Mouse (Mus musculus) midbrain, embryonic 11.5 days (tissue): Measurements from ENCODE around the gene Sf3a3. TPM values are rescaled to one million over a fixed set of nuclear protein-coding genes. Genes with fewer than 3 reads are reported as not detected.
"Not testable (repeated sequence)": the region's sequence is repeated elsewhere in the genome, so short reads cannot be mapped to it uniquely, and the experiment has no call there.

Experiments
- ATAC-seq: fragments of 200-750 bp; cut with Nextera tagmentation; 2 replicates; pipeline ENCODE4 v1.8.0; 2017; ENCODE audit warnings: moderate TSS enrichment, moderate library complexity; ENCODE audit not compliant: low FRiP score
- DNase-seq: peaks from one replicate; pipeline ENCODE4 v3.0.0; 2015; ENCODE audit warnings: low spot score; ENCODE audit errors: missing footprints
- H3K27ac ChIP-seq: fragments of 300-500 bp; sonication (generic); 2 replicates; pipeline ENCODE4 v1.5.1; 2014; ENCODE audit warnings: low read depth, low read length
- H3K27me3 ChIP-seq: fragments of 300-500 bp; sonication (generic); 2 replicates; pipeline ENCODE4 v1.6.1; 2014; ENCODE audit warnings: mild to moderate bottlenecking, low read length, moderate library complexity, mixed read lengths; ENCODE audit not compliant: control insufficient read depth, insufficient read depth
- H3K36me3 ChIP-seq: fragments of 300-500 bp; sonication (generic); 2 replicates; pipeline ENCODE4 v1.6.1; 2014; ENCODE audit warnings: mild to moderate bottlenecking, low read length, moderate library complexity, mixed read lengths; ENCODE audit not compliant: control insufficient read depth, insufficient read depth
- H3K4me1 ChIP-seq: fragments of 300-500 bp; sonication (generic); 2 replicates; pipeline ENCODE4 v1.6.1; 2014; ENCODE audit warnings: low read length; ENCODE audit not compliant: control insufficient read depth, insufficient read depth
- H3K4me2 ChIP-seq: fragments of 300-500 bp; sonication (generic); 2 replicates; pipeline ENCODE4 v1.6.1; 2014; ENCODE audit warnings: mild to moderate bottlenecking, moderate library complexity
- H3K4me3 ChIP-seq: fragments of 300-500 bp; sonication (generic); 2 replicates; pipeline ENCODE4 v1.5.1; 2014; ENCODE audit warnings: low read depth, low read length
- H3K9ac ChIP-seq: fragments of 300-500 bp; sonication (generic); 2 replicates; pipeline ENCODE4 v1.6.1; 2014; ENCODE audit warnings: low read length
- H3K9me3 ChIP-seq: fragments of 300-500 bp; sonication (generic); 2 replicates; pipeline ENCODE4 v1.6.1; 2016; ENCODE audit warnings: low read length; ENCODE audit not compliant: control insufficient read depth
- WGBS: fragments of 180-500 bp; shearing (Covaris S2); extraction: QIAGEN DNeasy Blood & Tissue Kit; methylation state at CpG from one replicate; pipeline ENCODE4 v1.1.7; 2014; 5-methylcytosine and 5-hydroxymethylcytosine counted together
- polyA plus RNA-seq: library from polyadenylated mRNA; unstranded; fragments of >200 nt; fragmentation: Nextera tagmentation; extraction: Ambion mirVana; gene quantifications from 2 replicates; pipeline ENCODE4 v1.2.1, GENCODE M21; 2014

The Sf3a3 gene
- polyA plus RNA-seq, 1 experiment from 2014 or later: 221 TPM

GRCm38 (mm10) chr4:124704797-124705474, 9.6 kb upstream of the Sf3a3 start:
- Histone ChIP-seq H3K4me2 (peak overlapping the region; percentile 29), H3K9me3 (no peaks in the 10 kb centered on the region), H3K4me3 (no peak overlapping the region), H3K36me3 (no peaks in the 10 kb centered on the region), H3K9ac (peak overlapping the region; percentile 42), H3K4me1 (peaks cover 55% of the 10 kb centered on the region), H3K27ac (peak overlapping the region; percentile 65), H3K27me3 (peaks cover 2% of the 10 kb centered on the region)
- no peak for ATAC-seq
- WGBS: 20% methylated on average over 11 of the region's 11 CpGs
- DNase-seq: peak; percentile 87

- Histone ChIP-seq H3K9me3 (no peaks in the 10 kb centered on the region), H3K36me3 (no peaks in the 10 kb centered on the region), H3K4me1 (peaks cover 55% of the 10 kb centered on the region), H3K4me2 (no peak overlapping the region), H3K4me3 (no peak overlapping the region), H3K9ac (no peak overlapping the region), H3K27me3 (peaks cover 2% of the 10 kb centered on the region; the same call in 1 of the 2 replicates), H3K27ac (no peak overlapping the region)
- no peak for DNase-seq
- WGBS: 89% methylated on average over 23 of the region's 23 CpGs
- no peak for ATAC-seq
These were observed 8.8 kb upstream of the Sf3a3 start for GRCm38 (mm10) chr4:124705661-124706269.

DNA sequence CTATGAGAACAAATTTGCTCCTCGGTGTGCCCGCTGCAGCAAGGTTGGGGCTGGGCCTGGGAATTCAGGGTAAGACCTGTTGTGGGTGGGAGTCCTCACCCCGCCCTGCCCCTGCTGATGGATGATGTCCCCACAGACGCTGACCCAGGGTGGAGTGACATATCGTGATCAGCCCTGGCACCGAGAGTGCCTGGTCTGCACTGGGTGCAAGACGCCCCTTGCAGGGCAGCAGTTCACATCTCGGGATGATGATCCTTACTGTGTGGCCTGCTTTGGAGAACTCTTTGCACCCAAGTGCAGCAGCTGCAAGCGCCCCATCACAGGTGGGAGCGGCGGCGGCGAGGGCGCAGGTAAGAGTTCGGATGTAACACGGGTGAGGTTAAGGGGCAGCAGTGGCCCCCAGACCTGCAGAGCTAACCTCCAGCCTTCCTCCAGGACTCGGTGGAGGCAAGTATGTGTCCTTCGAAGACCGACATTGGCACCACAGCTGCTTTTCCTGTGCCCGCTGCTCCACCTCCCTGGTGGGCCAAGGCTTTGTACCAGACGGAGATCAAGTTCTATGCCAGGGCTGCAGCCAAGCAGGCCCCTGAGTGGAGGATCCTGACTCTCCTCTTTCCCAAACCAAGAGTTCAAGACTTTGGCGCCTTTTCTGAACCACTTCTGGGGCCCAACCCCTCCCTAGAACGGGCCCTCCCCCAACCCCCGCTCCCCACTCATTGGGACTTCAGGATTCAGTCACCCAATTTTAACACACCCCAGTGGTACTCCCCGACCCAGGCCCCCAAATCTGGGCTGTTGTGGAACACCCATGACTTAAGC, 7.0 kb upstream of the Sf3a3 start:
- H3K4me3 ChIP-seq, H3K9me3 ChIP-seq, H3K9ac ChIP-seq, H3K4me2 ChIP-seq, H3K36me3 ChIP-seq, DNase-seq, ATAC-seq, H3K27me3 ChIP-seq, H3K27ac ChIP-seq: not testable (repeated sequence)
- 87% methylated on average over 25 of the region's 25 CpGs for WGBS
- peaks cover 41% of the 10 kb centered on the region for H3K4me1 ChIP-seq

DNA sequence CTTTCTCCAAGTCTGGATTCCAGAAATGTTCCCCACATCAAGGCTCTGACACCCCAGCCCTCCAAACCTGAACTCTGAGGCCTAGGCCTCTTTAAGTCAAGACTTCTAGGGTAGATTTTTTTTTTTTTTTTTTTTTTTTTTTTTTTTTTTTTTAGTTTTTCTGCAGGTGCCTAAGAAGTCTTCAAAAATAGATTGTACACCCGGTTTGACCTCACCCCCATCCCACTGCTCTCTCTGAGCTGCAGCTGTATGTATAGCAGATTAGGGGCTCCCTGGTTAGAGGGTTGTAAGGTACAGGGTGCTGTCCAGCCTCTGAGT, 6.4 kb upstream of the Sf3a3 start:
- H3K4me2 ChIP-seq, H3K27me3 ChIP-seq, ATAC-seq, H3K4me3 ChIP-seq, H3K27ac ChIP-seq, H3K9me3 ChIP-seq, H3K36me3 ChIP-seq, H3K9ac ChIP-seq, DNase-seq: not testable (repeated sequence)
- H3K4me1 ChIP-seq: peaks cover 41% of the 10 kb centered on the region
- 7% methylated on average over 1 of the region's 1 CpGs for WGBS

GRCm38 (mm10) chr4:124708518-124709477, 5.8 kb upstream of the Sf3a3 start:
- peak; percentile 94 for DNase-seq
- H3K4me1 ChIP-seq: peaks cover 36% of the 10 kb centered on the region
- 1% methylated on average over 41 of the region's 41 CpGs for WGBS
- peak; percentile 69 for ATAC-seq
- H3K9me3 ChIP-seq: no peaks in the 10 kb centered on the region
- H3K27ac ChIP-seq: peak overlapping the region; percentile 25; the same call in 1 of the 2 replicates
- H3K4me2 ChIP-seq: peak overlapping the region; percentile 47
- peak overlapping the region; percentile 20 for H3K4me3 ChIP-seq
- H3K27me3 ChIP-seq: peaks cover 2% of the 10 kb centered on the region; the same call in 1 of the 2 replicates
- no peaks in the 10 kb centered on the region for H3K36me3 ChIP-seq
- H3K9ac ChIP-seq: peak overlapping the region; percentile 54

- no peak overlapping the region; the same call in 1 of the 2 replicates for H3K27ac ChIP-seq
- peaks cover 26% of the 10 kb centered on the region for H3K4me1 ChIP-seq
- ATAC-seq (no peak), DNase-seq (peak; percentile 94)
- H3K9me3 ChIP-seq: no peaks in the 10 kb centered on the region
- WGBS: 3% methylated on average over 18 of the region's 18 CpGs
- no peaks in the 10 kb centered on the region for H3K36me3 ChIP-seq
- H3K4me3 ChIP-seq: peak overlapping the region; percentile 19; the same call in 1 of the 2 replicates
- peaks cover 2% of the 10 kb centered on the region; the same call in 1 of the 2 replicates for H3K27me3 ChIP-seq
- H3K9ac ChIP-seq: peak overlapping the region; percentile 49
- peak overlapping the region; percentile 41 for H3K4me2 ChIP-seq
These were observed 4.6 kb upstream of the Sf3a3 start for GRCm38 (mm10) chr4:124709961-124710446.

- ATAC-seq (no peak), DNase-seq (peak; percentile 88)
- Histone ChIP-seq H3K9ac (no peak overlapping the region), H3K36me3 (no peaks in the 10 kb centered on the region), H3K4me1 (peaks cover 27% of the 10 kb centered on the region), H3K27me3 (peaks cover 2% of the 10 kb centered on the region; the same call in 1 of the 2 replicates), H3K27ac (no peak overlapping the region), H3K4me3 (no peak overlapping the region), H3K9me3 (no peaks in the 10 kb centered on the region), H3K4me2 (no peak overlapping the region)
- 6% methylated on average over 5 of the region's 5 CpGs for WGBS
These were observed 3.7 kb upstream of the Sf3a3 start for GRCm38 (mm10) chr4:124710776-124711291.

DNA sequence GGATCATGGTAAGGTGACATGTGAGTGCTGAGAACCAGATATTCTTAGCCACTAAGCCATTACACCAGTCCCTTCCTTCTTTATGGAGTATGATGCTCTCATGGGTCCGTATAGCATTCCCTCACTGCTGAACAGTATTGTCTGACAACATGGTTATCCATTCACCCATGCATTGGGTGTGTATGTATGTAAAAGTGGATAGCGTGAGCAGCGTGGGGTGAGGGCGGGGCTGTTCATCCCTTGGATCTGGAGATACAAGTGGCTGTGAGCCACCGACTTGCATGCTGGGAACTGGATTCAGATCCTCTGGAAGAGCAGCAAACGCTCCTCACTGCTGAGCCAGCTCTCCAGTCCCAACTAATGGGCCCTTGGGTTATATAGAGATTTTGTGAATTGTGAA, 2.0 kb upstream of the Sf3a3 start:
- WGBS: 84% methylated on average over 6 of the region's 6 CpGs
- Histone ChIP-seq H3K4me3 (no peak overlapping the region), H3K36me3 (peaks cover 6% of the 10 kb centered on the region; the same call in 1 of the 2 replicates), H3K4me1 (peaks cover 27% of the 10 kb centered on the region), H3K9me3 (no peaks in the 10 kb centered on the region), H3K27ac (no peak overlapping the region), H3K27me3 (peaks cover 2% of the 10 kb centered on the region; the same call in 1 of the 2 replicates), H3K4me2 (no peak overlapping the region), H3K9ac (no peak overlapping the region)
- ATAC-seq (no peak), DNase-seq (no peak)
